Mouse (Mus musculus): Measurements from ENCODE around the gene Fam13a.

Gene Fam13a

GRCm38 (mm10) chr6:58937726-58938125 is 86.6 kb downstream of the Fam13a start:
- DNase-seq (ENCODE audit: extremely low read depth, low read depth, low spot score): no peak

- DNase-seq (ENCODE audit: extremely low read depth, low read depth, low spot score): no peak
Measured at GRCm38 (mm10) chr6:58934144-58934543, 90.2 kb downstream of the Fam13a start.

GRCm38 (mm10) chr6:58933189-58933913 is 91.0 kb downstream of the Fam13a start:
- DNase-seq (ENCODE audit: extremely low read depth, low read depth, low spot score): no peak

GRCm38 (mm10) chr6:58932515-58933188 is 91.7 kb downstream of the Fam13a start:
- DNase-seq (ENCODE audit: extremely low read depth, low read depth, low spot score): no peak

GRCm38 (mm10) chr6:58931149-58931548 is 93.2 kb downstream of the Fam13a start:
- no peak for DNase-seq (ENCODE audit: extremely low read depth, low read depth, low spot score)

- no peak for DNase-seq (ENCODE audit: extremely low read depth, low read depth, low spot score)
Measured at GRCm38 (mm10) chr6:58929911-58930431, 94.4 kb downstream of the Fam13a start.

GRCm38 (mm10) chr6:58927881-58928280 is 96.5 kb downstream of the Fam13a start:
- DNase-seq (ENCODE audit: extremely low read depth, low read depth, low spot score): no peak

- DNase-seq (ENCODE audit: extremely low read depth, low read depth, low spot score): no peak
Measured at GRCm38 (mm10) chr6:58922511-58922910, 101.8 kb downstream of the Fam13a start.

GRCm38 (mm10) chr6:58921623-58922022 is 102.7 kb downstream of the Fam13a start:
- no peak for DNase-seq (ENCODE audit: extremely low read depth, low read depth, low spot score)

GRCm38 (mm10) chr6:58920735-58921134 is 103.6 kb downstream of the Fam13a start:
- DNase-seq (ENCODE audit: extremely low read depth, low read depth, low spot score): no peak

GRCm38 (mm10) chr6:58916498-58916897 is 107.9 kb downstream of the Fam13a start:
- no peak for DNase-seq (ENCODE audit: extremely low read depth, low read depth, low spot score)

- no peak for DNase-seq (ENCODE audit: extremely low read depth, low read depth, low spot score)
Measured at GRCm38 (mm10) chr6:58913971-58914370, 110.4 kb downstream of the Fam13a start.

GRCm38 (mm10) chr6:58913551-58913950 is 110.8 kb downstream of the Fam13a start:
- no peak for DNase-seq (ENCODE audit: extremely low read depth, low read depth, low spot score)

- DNase-seq (ENCODE audit: extremely low read depth, low read depth, low spot score): no peak
Measured at GRCm38 (mm10) chr6:58912842-58913241, 111.5 kb downstream of the Fam13a start.

GRCm38 (mm10) chr6:58907791-58908190 is 116.6 kb downstream of the Fam13a start:
- DNase-seq (ENCODE audit: extremely low read depth, low read depth, low spot score): no peak

GRCm38 (mm10) chr6:58907336-58907735 is 117.0 kb downstream of the Fam13a start:
- no peak for DNase-seq (ENCODE audit: extremely low read depth, low read depth, low spot score)

- DNase-seq (ENCODE audit: extremely low read depth, low read depth, low spot score): no peak
Measured at GRCm38 (mm10) chr6:58906852-58907261, 117.5 kb downstream of the Fam13a start, which contains the start of gene Nap1l5. TSS of gene Nap1l5 (minus strand) at chr6:58907076.

GRCm38 (mm10) chr6:58904551-58904950 is 119.8 kb downstream of the Fam13a start:
- DNase-seq (ENCODE audit: extremely low read depth, low read depth, low spot score): no peak

- no peak for DNase-seq (ENCODE audit: extremely low read depth, low read depth, low spot score)
Measured at GRCm38 (mm10) chr6:58903171-58903570, 121.2 kb downstream of the Fam13a start.

GRCm38 (mm10) chr6:58900536-58900935 is 123.8 kb downstream of the Fam13a start:
- no peak for DNase-seq (ENCODE audit: extremely low read depth, low read depth, low spot score)

- no peak for DNase-seq (ENCODE audit: extremely low read depth, low read depth, low spot score)
Measured at GRCm38 (mm10) chr6:58899076-58899475, 125.3 kb downstream of the Fam13a start.

- DNase-seq (ENCODE audit: extremely low read depth, low read depth, low spot score): no peak
Measured at GRCm38 (mm10) chr6:58896648-58897047, 127.7 kb downstream of the Fam13a start.

All from fat pad, adult 2 months (tissue).